Mouse (Mus musculus) adipocyte (in vitro differentiated cells): ENCODE measurements at regions not wholly inside any gene's neighbourhood (a gene's known extent, or its start where the extent isn't known, plus 50 kb on each side); places are given as distances from the start of the nearest gene placed in this dataset.

ENCODE experiments used
- DNase-seq: peaks from one replicate; pipeline ENCODE4 v3.0.0-alpha.2; 2016; ENCODE audit warnings: low spot score

DNA sequence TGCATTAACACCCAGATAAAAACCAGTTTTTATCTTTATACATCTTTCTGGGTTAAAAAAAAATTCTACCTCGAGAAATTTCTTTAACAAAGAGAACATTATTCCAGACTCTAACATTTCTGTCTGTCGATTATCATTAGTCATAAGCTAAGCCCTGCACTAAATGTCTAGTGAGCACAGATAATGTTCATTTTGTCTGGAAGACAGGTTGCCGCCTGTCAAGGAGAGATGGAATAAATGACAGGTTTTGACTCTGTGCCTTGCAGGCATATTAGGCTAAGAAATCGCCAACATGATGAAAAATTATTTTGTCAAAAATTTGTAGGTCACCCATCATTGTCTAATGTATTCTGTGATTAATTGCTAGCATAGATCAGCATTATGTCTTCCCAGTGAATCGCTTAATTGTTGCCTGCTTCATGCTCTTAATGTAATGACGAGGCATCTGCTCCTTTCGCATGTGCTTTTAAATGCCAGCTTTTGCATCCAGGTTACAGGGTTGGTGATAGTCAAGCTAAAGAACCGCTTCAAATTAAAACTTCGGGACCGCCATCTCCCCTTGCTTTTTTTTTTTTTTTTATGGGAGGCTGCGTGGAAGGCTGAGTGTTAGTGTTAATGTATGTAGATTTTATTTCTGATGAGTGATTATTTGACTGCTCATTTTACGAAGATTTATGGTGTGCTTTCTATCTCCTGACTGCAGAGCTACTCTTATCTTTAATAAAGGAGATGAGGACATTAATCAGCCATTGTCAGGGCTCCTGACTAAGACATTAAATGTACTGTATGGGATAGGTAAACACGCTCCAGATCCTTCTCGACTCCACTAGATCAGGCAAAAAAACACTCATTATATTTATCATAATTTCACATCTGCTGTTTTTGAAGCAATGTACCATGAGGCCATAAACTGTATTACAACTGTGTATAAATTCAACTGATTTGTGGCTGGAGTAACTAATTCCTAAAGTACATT lies 135.9 kb upstream of the Meis2 start:
- DNase-seq: no peak

- no peak for DNase-seq
These were observed 135.2 kb upstream of the Meis2 start for GRCm38 (mm10) chr2:116200795-116201194.

GRCm38 (mm10) chr2:116181861-116182260 lies 116.2 kb upstream of the Meis2 start:
- DNase-seq: no peak

DNA sequence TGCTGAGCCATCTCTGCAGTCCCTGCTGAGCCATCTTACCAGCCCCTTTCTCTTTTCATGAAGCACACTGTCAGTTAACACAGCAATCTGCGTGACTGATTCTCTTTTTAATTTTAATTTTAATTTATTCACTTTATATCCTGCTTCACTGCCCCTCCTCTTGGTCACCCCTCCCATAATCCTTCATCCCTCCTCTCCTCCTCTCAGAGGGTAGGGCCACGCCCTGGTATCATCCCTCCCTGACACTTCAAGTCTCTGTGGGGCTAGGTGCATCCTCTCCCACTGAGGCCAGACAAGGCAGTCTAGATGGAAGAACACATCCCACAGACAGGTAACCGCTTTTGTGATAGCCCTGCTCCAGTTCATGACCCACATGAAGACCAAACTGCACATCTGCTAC lies 111.5 kb upstream of the Meis2 start:
- DNase-seq: no peak

GRCm38 (mm10) chr2:116165871-116166770 lies 100.5 kb upstream of the Meis2 start:
- no peak for DNase-seq
